Mouse (Mus musculus) liver, postnatal 0 days (tissue): ENCODE measurements around the gene Cnpy1.

Source experiments
- CTCF ChIP-seq: sonication (generic); IDR thresholded peaks from 2 replicates; pipeline ENCODE4 v1.5.1; 2016; ENCODE audit warnings: antibody characterized with exemption, low read depth
- EP300 ChIP-seq: IDR thresholded peaks from 2 replicates; pipeline ENCODE4 v1.6.1; 2016; ENCODE audit warnings: antibody characterized with exemption, low read depth, mild to moderate bottlenecking

DNA sequence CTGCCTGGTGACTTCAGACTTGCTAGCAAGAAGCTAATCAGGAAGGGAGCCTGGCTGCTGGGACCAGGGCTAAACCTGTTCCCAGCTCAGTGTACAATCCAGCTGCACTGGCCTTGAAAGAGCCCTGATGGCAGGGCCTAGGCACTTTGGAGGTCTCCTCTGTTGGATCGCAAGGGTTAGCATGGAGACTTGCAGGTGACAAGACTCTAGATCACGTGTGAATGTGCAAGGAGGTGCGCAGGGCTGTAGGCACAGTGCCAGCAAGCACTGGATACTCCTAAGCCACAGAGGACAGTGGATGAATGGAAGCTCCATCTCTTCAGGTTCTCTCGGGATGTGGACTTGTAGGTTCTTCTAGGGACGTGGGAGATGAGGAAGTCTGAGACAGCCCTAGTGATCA is 6.7 kb downstream of the Cnpy1 start:
- TF ChIP-seq CTCF, result no peak
- TF ChIP-seq EP300, result no peak
